Mouse (Mus musculus) left cerebral cortex, adult 2 months (tissue): ENCODE measurements around the gene Hmgcr. TPM values are rescaled to one million over a fixed set of nuclear protein-coding genes. Genes with fewer than 3 reads are reported as not detected.
A peak's percentile ranks its signal among the peaks of the same experiment; 100 is the strongest.

ENCODE experiments used
- DNase-seq, 2 experiments: peaks; one replicate each; pipeline ENCODE4 v3.0.0; 2021 to 2022; ENCODE audit warnings: low spot score in 2 of 2, mixed read lengths in 1 of 2; ENCODE audit errors: extremely low spot score in 1 of 2
- H3K27ac ChIP-seq: fragments of 200-600 bp; 2 replicates; pipeline ENCODE4 v1.8.1; 2022
- H3K4me3 ChIP-seq: fragments of 200-600 bp; 2 replicates; pipeline ENCODE4 v1.8.1; 2022
- CTCF ChIP-seq: fragments of 200-600 bp; IDR thresholded peaks from 2 replicates; pipeline ENCODE4 v1.8.1; 2022; ENCODE audit warnings: antibody characterized with exemption, mild to moderate bottlenecking, moderate library complexity
- intact Hi-C: fragments of 180-260 bp; cut with DNase I; formaldehyde crosslinking; loops from one replicate; pipeline ENCODE4 v1.15.1; 2025
- long read RNA-seq, 2 experiments: library from polyadenylated mRNA; stranded (forward); transcript quantifications; one replicate each; pipeline ENCODE4 v2.0.0; 2021; ENCODE audit warnings: borderline mapping rate in 2 of 2
- total RNA-seq, 2 experiments: library from RNA; stranded (reverse); gene quantifications; 2 replicates each; pipeline ENCODE4 v1.2.3; 2021

The Hmgcr gene
- total RNA-seq = 100 to 1,000 TPM; 157 to 159 TPM
- long read RNA-seq, experiment 1, full-length matches to known transcripts = 154 of 196 reads
- long read RNA-seq, experiment 1, partial matches to known transcripts = 9 of 196 reads
- long read RNA-seq, experiment 1, other reads (novel, unspliced or antisense) = 33 of 196 reads
- long read RNA-seq, experiment 2, full-length matches to known transcripts = 116 of 165 reads
- long read RNA-seq, experiment 2, partial matches to known transcripts = 12 of 165 reads
- long read RNA-seq, experiment 2, other reads (novel, unspliced or antisense) = 37 of 165 reads

- intact Hi-C loops = no loop called here
- DNase-seq = peak; percentile 98 to 99
- Histone ChIP-seq H3K27ac (peak within 1 kb of the TSS; percentile 99), H3K4me3 (peak within 1 kb of the TSS; percentile 85)
- TF ChIP-seq CTCF = no peak
These were observed at the start of gene Hmgcr for GRCm38 (mm10) chr13:96670406-96671077. Hmgcr (minus strand) TSS chr13:96670936.

GRCm38 (mm10) chr13:96720003-96720402 lies 49.3 kb upstream of the Hmgcr start:
- Histone ChIP-seq H3K27ac (no peak overlapping the region), H3K4me3 (no peak overlapping the region)
- no peak for DNase-seq
- no peak for TF ChIP-seq CTCF
- intact Hi-C loops = no loop called here

- no peak overlapping the region for H3K27ac ChIP-seq
- no peak for TF ChIP-seq CTCF
- no peak overlapping the region for H3K4me3 ChIP-seq
- no peak for DNase-seq
- intact Hi-C loops = no loop called here
These were observed 47.1 kb upstream of the Hmgcr start for GRCm38 (mm10) chr13:96717821-96718220.

DNA sequence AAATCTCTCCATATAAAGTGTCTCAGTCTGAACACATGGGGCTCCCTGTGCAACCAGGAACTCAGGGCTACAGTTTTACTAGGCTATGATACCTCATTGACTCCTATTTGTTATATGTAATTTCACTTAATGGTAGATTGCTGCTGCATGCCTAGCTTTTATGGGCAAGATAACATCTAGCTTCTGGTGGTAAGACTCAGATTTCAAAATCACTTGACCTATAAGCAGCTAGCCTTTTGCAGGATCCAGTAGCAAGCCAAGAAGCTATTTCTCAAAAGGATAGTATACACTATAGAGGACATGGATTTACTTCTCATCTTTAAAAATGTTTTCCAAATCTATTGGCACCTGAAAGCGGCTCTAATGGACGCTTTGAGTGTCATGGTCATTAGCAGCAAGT lies 45.6 kb upstream of the Hmgcr start:
- Histone ChIP-seq H3K27ac (no peak overlapping the region), H3K4me3 (no peak overlapping the region)
- TF ChIP-seq CTCF = no peak
- no peak for DNase-seq
- intact Hi-C loops = no loop called here

- no peak for TF ChIP-seq CTCF
- intact Hi-C loops = no loop called here
- no peak for DNase-seq
- no peak overlapping the region for H3K27ac ChIP-seq
- H3K4me3 ChIP-seq = no peak overlapping the region
These were observed 38.8 kb upstream of the Hmgcr start for GRCm38 (mm10) chr13:96709269-96710233.

DNA sequence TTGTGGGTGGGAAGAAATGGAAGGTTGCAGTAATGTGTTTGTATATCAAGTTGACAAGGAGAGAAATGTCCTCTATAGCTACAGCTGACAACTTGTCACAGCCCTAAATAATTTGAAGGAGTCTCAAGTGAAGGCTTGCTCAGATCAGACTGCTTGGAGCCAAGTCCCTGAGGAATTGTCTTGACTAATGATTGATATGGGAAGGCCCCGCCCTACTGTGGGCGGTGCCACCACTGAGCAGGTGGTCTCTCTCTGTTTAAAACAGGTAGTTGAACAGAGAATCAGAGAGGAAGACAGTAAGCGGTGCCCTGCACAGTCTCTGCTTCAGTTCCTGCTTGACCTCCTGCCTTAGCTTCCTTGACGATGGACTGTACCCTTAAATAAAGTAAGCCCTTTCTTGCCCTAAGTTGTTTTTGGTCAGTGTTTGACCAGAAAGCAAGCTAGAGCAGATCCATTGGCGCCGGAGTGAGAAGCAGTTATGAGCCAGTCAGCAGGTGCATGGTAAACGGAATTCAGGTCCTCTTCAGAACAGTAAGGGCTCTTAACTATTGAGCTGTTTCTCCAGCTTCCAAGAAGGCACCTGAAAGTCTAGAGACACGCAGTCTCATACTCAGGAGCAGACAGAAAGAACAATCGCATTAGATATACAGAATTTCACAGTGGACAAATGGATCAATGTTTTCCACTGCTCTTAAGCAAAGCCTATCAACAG lies 32.0 kb upstream of the Hmgcr start:
- DNase-seq = no peak
- intact Hi-C loops = no loop called here
- no peak for TF ChIP-seq CTCF

GRCm38 (mm10) chr13:96697805-96698586 lies 27.3 kb upstream of the Hmgcr start:
- no peak for DNase-seq
- intact Hi-C loops = no loop called here
- Histone ChIP-seq H3K27ac (no peak overlapping the region), H3K4me3 (no peak overlapping the region)
- TF ChIP-seq CTCF = no peak

More for the DNA sequence above, 32.0 kb upstream of the Hmgcr start:
- Histone ChIP-seq H3K27ac (no peak overlapping the region), H3K4me3 (no peak overlapping the region)

DNA sequence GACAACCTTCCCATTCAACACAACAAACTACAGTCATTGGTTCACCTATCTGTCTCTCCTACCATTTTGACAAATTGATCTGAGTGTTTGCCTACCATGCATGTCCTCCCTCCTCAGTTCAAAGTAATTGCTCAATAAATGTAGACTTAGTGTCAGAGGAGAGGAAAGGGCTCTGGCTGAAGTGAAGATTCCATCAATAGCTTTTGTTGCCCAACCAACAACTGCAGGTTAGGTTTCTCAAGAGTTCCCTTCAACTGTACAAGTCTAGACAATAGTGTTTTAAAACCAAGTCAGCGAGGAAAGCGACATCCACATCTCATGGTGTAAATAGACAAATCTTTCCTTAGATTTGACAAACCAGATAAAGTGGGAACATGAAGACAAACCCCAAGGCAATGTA lies 24.7 kb upstream of the Hmgcr start:
- Histone ChIP-seq H3K4me3 (no peak overlapping the region), H3K27ac (no peak overlapping the region)
- no peak for DNase-seq
- intact Hi-C loops = no loop called here
- no peak for TF ChIP-seq CTCF

DNA sequence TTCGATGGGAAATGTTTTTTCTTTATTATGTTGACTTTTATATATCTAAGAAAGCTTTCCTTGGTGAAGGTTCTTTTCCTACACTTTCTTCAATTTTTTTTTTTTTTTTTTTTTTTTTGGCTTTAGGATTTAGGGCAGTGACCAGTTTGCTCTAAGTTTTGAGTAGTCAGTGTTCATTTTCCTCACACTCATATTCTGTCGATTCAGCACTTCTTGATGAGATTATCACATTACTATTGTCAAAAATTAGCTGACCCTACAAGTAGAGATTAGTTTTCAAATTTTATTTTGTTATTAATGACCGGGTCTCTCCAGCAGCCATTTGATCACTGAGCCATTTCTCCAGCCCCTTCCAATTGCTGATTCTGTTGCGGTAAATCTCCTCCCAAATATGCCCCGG lies 19.2 kb upstream of the Hmgcr start:
- intact Hi-C loops = no loop called here
- DNase-seq = no peak
- no peak overlapping the region for H3K27ac ChIP-seq
- no peak overlapping the region for H3K4me3 ChIP-seq
- TF ChIP-seq CTCF = no peak

DNA sequence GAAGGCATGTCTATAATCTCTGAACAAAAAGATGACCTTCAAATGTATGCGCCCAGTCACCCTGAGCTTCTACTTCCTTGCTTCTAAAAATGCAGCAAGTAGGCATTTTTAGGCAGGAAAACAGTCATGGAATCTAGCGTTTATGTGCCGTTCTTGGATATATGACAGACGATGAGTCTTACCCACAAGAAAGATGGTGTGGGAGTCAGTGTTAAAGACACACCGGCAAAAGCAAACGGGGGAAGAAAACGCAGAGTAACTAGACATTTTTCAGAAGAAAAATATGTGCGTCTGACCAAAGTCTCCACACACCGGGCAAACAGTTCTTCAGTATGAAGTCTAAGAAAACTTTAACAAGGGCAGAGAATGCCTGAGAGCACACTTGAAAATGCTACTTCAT lies 16.5 kb upstream of the Hmgcr start:
- intact Hi-C loops = no loop called here
- H3K4me3 ChIP-seq = no peak overlapping the region
- TF ChIP-seq CTCF = no peak
- no peak overlapping the region for H3K27ac ChIP-seq
- no peak for DNase-seq

GRCm38 (mm10) chr13:96684779-96685178 lies 14.0 kb upstream of the Hmgcr start:
- Histone ChIP-seq H3K27ac (no peak overlapping the region), H3K4me3 (no peak overlapping the region)
- TF ChIP-seq CTCF = no peak
- intact Hi-C loops = loop anchor here (2.0 to 5.0 kb wide), 2 partner anchors 248 to 323 kb away; no protein-coding TSS in a partner anchor
- DNase-seq = no peak
